Mouse (Mus musculus) embryonic fibroblast, embryonic 13.5 days (primary cell): ENCODE results near the gene P2rx4.

Experiments
- CTCF ChIP-seq: IDR thresholded peaks from 2 replicates; pipeline ENCODE4 v1.5.1; 2011; ENCODE audit warnings: mild to moderate bottlenecking, control low read depth, low read length, moderate library complexity, borderline replicate concordance; ENCODE audit not compliant: insufficient read depth
- POLR2A ChIP-seq: IDR thresholded peaks from 2 replicates; pipeline ENCODE4 v1.6.1; 2011; ENCODE audit warnings: low read depth, mild to moderate bottlenecking, control low read depth, low read length, moderate library complexity

- no peak for TF ChIP-seq CTCF
- no peak for TF ChIP-seq POLR2A
Measured at GRCm38 (mm10) chr5:122677983-122678382, 29.4 kb upstream of the P2rx4 start.
